Mouse (Mus musculus): ENCODE data around the gene Eif3j1.
A peak's percentile ranks its signal among the peaks of the same experiment; 100 is the strongest.

Gene Eif3j1

DNA sequence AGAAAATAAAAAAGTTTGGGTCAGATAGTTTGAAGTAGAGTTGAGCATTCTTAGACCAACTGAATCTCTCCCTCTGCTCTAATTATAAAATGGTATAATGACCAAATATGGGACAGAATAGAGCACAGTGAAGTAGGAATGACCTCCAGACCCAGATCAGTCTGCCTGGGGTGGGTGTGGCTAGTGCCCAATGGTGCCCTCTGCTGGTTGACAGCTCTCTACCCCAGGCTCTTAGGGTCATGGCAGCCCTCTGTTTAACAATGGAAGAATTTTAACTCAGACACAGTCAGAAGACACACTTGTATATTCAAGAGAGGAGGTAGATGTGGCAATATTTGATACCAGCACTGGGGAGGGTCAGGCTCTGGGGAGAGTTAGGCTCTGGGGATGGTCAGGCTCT lies 73.7 kb downstream of the Eif3j1 start:
- DNase-seq, result peak in 1 of 2 experiments; percentile 10
